In genomic region chr9:8074345-8074744, GRCm38 (mm10) we compare ENCODE assay signal across 8 mouse cellular contexts. TPM values are rescaled to one million over a fixed set of nuclear protein-coding genes. Genes with fewer than 3 reads are reported as not detected.
A peak's percentile ranks its signal among the peaks of the same experiment; 100 is the strongest.
DNase-seq lines count a peak whose midpoint lies in the region; ATAC-seq and TF ChIP-seq lines count a peak whose summit lies in the region.

No protein-coding gene starts in this region.

- no peak for TF ChIP-seq EP300 in liver, postnatal 0 days (IDR thresholded peaks at IDR 0.05; ENCODE audit: low read depth)
- TF ChIP-seq EP300 in stomach, postnatal 0 days (optimal IDR thresholded peaks at IDR 0.05), result no peak

- no peak overlapping the region for H3K4me3 ChIP-seq in liver, postnatal 0 days (ENCODE audit: low read depth, low read length)
- no peak overlapping the region for H3K4me3 ChIP-seq in liver, embryonic 11.5 days (ENCODE audit: low read depth, low read length)
- H3K4me3 ChIP-seq in stomach, postnatal 0 days (ENCODE audit: low read depth, low read length), result no peak overlapping the region

- ATAC-seq in liver, postnatal 0 days, result no peak
- no peak for ATAC-seq in liver, embryonic 11.5 days (replicated peaks; ENCODE audit: low FRiP score)
- ATAC-seq in stomach, postnatal 0 days (ENCODE audit: low FRiP score, low TSS enrichment), result no peak

- no peak overlapping the region for H3K27ac ChIP-seq in liver, postnatal 0 days (ENCODE audit: low read depth)
- H3K27ac ChIP-seq in liver, embryonic 11.5 days (ENCODE audit: low read depth, low read length), result no peak overlapping the region
- H3K27ac ChIP-seq in stomach, postnatal 0 days (replicated peaks), result no peak overlapping the region

- H3K9ac ChIP-seq in liver, postnatal 0 days (replicated peaks), result no peak overlapping the region
- no peak overlapping the region for H3K9ac ChIP-seq in liver, embryonic 11.5 days (ENCODE audit: low read depth, low read length)
- no peak overlapping the region for H3K9ac ChIP-seq in stomach, postnatal 0 days (ENCODE audit: low read length)

- H3K36me3 ChIP-seq in liver, postnatal 0 days (replicated peaks; ENCODE audit: insufficient read depth, low read length), result no peaks in the 10 kb centered on the region
- no peaks in the 10 kb centered on the region for H3K36me3 ChIP-seq in liver, embryonic 11.5 days (ENCODE audit: control insufficient read depth, insufficient read depth, low read length)
- no peaks in the 10 kb centered on the region for H3K36me3 ChIP-seq in stomach, postnatal 0 days (ENCODE audit: control insufficient read depth, insufficient read depth, low read length)

- TF ChIP-seq CTCF in liver, postnatal 0 days (IDR thresholded peaks at IDR 0.05; ENCODE audit: low read depth), result peak; percentile 63
- peak; percentile 37; the same call in 1 of the 2 replicates for TF ChIP-seq CTCF in brain, embryonic 14.5 days (IDR thresholded peaks at IDR 0.05; ENCODE audit: borderline replicate concordance, extremely low read depth, insufficient read depth, insufficient read length)
- peak; percentile 78 for TF ChIP-seq CTCF in stomach, postnatal 0 days (IDR thresholded peaks at IDR 0.05; ENCODE audit: low read depth)

- no peaks in the 10 kb centered on the region for H3K27me3 ChIP-seq in liver, postnatal 0 days (ENCODE audit: insufficient read depth, low read length)
- no peaks in the 10 kb centered on the region for H3K27me3 ChIP-seq in liver, embryonic 11.5 days (replicated peaks; ENCODE audit: control insufficient read depth, insufficient read depth, low read length)
- no peaks in the 10 kb centered on the region for H3K27me3 ChIP-seq in stomach, postnatal 0 days (ENCODE audit: control insufficient read depth, insufficient read depth, low read length)

- no peaks in the 10 kb centered on the region for H3K9me3 ChIP-seq in liver, postnatal 0 days (ENCODE audit: low read length)
- H3K9me3 ChIP-seq in liver, embryonic 11.5 days (ENCODE audit: control insufficient read depth, low read length), result no peaks in the 10 kb centered on the region
- H3K9me3 ChIP-seq in stomach, postnatal 0 days (ENCODE audit: control insufficient read depth, low read length), result no peaks in the 10 kb centered on the region

- no peaks in the 10 kb centered on the region for H3K4me1 ChIP-seq in liver, postnatal 0 days (ENCODE audit: insufficient read depth)
- H3K4me1 ChIP-seq in liver, embryonic 11.5 days (replicated peaks; ENCODE audit: control insufficient read depth, insufficient read depth, low read length), result no peaks in the 10 kb centered on the region
- H3K4me1 ChIP-seq in stomach, postnatal 0 days (replicated peaks; ENCODE audit: control insufficient read depth, insufficient read depth), result no peaks in the 10 kb centered on the region

- no peak for TF ChIP-seq POLR2A in brain, embryonic 14.5 days (IDR thresholded peaks at IDR 0.05; ENCODE audit: borderline replicate concordance, extremely low read depth, insufficient read depth, insufficient read length, poor library complexity, severe bottlenecking)

- H3K4me2 ChIP-seq in liver, postnatal 0 days (ENCODE audit: low read depth, low read length), result no peak overlapping the region
- H3K4me2 ChIP-seq in liver, embryonic 11.5 days, result no peak overlapping the region
- no peak overlapping the region for H3K4me2 ChIP-seq in stomach, postnatal 0 days (replicated peaks; ENCODE audit: low read depth)

- peak; percentile 21 for DNase-seq in cerebellum, adult 8-10 months
- no peak for DNase-seq in cerebellum, adult 11-12 months
- DNase-seq in liver, postnatal 0 days, result no peak
- DNase-seq in liver, embryonic 11.5 days (ENCODE audit: low spot score), result no peak
- peak; percentile 41 for DNase-seq in brain, embryonic 14.5 days (ENCODE audit: low read depth)
- DNase-seq in kidney, adult 9 months, result peak; percentile 69
- DNase-seq in stomach, postnatal 0 days (ENCODE audit: low spot score), result no peak
- DNase-seq in ovary, postnatal 10 days (ENCODE audit: low spot score), result no peak

RNA-seq across cellular contexts. Expression of gene Cfap300, which starts 31.7 kb away (rescaled TPM):
- 0.58 and 0.90 TPM in 2 replicates for polyA plus RNA-seq in liver, postnatal 0 days (2015; fragmentation: Nextera tagmentation; extraction: Ambion mirVana)
- polyA plus RNA-seq in liver, embryonic 11.5 days (2014; fragmentation: Nextera tagmentation; extraction: Ambion mirVana), result 6.1 and 6.7 TPM in 2 replicates
- polyA plus RNA-seq in brain, embryonic 14.5 days (2012; rRNA removed), result 12.5 and 12.9 TPM in 2 replicates
- 3.3 and 3.7 TPM in 2 replicates for polyA plus RNA-seq in stomach, postnatal 0 days (2015; fragmentation: Nextera tagmentation; extraction: Ambion mirVana)

RNA-seq across cellular contexts. Expression of gene Cep126, which starts 59.7 kb away (rescaled TPM):
- polyA plus RNA-seq in liver, postnatal 0 days (2015; fragmentation: Nextera tagmentation; extraction: Ambion mirVana), result 0.09 and 0.12 TPM in 2 replicates
- 0.99 and 1.4 TPM in 2 replicates for polyA plus RNA-seq in liver, embryonic 11.5 days (2014; fragmentation: Nextera tagmentation; extraction: Ambion mirVana)
- 8.0 and 10.0 TPM in 2 replicates for polyA plus RNA-seq in brain, embryonic 14.5 days (2012; rRNA removed)
- polyA plus RNA-seq in stomach, postnatal 0 days (2015; fragmentation: Nextera tagmentation; extraction: Ambion mirVana), result 0.49 and 0.57 TPM in 2 replicates

Comparison
In these comparisons a context has a peak if more than half of its experiments do, and no peak if none do; other contexts are left out.
1. DNase-seq: peak in cerebellum, adult 8-10 months (single experiment), brain, embryonic 14.5 days (single experiment) and kidney, adult 9 months (single experiment); none in cerebellum, adult 11-12 months (single experiment), liver, postnatal 0 days (single experiment), liver, embryonic 11.5 days (single experiment), stomach, postnatal 0 days (single experiment) and ovary, postnatal 10 days (single experiment).
2. Peak in every context shown above with its lines, with median percentiles within 50 percentile points of each other: CTCF ChIP-seq.